Mouse (Mus musculus): ENCODE measurements around the gene Tnfaip1. TPM values are rescaled to one million over a fixed set of nuclear protein-coding genes. Genes with fewer than 3 reads are reported as not detected.

The Tnfaip1 gene
- total and polyA plus RNA-seq, 3 experiments: 19.5 to 44.9 (median 24.6) TPM

DNA sequence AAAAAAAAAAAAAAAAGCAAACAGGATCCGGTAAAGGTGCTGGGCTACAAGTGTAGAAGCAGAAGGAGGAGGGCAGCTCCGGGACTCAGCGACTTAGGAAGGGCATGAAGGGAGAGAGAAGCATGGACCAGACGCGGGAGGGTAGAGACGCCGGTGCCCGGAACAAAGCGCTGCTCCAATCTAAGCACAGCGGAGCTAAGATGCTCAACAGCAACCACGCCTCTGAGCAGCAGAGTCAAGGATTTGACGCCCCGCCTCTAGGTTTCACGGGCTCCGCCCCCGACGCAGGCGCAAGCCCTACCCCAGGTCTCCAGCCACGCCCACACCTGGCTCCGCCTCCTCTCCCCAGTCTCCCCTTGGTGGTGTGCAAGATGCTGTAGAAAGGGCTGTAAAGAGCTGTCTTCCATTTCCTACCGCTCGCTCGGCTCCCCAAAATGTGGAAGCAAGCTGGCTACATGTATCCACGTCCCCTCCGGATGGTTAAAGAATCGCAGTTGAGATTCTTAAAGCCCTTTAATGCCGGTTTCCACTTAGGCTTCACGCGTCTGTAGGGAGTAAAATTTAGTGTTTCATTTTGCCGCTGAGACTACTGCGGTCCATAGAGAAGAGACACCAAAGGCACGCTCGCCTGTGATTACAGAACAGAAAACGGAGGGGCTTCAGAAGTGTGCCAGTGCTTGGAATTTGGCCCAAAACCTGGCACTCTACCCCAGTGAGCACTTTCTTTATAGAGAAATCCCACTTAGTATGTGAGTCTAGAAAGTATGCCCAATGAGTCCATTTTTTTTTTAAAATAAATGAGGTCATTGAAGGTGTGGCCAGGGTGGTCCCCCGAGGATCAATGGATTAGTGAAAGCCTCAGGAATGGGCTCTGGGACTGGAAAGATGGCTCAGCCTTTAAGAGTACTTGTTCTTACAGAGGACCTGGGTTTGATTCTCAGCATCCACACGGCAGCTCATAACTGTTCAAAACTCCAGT, 38.3 kb downstream of the Tnfaip1 start, which contains the start of gene Sarm1 (continued):
- no peak for TF ChIP-seq EP300 (IDR thresholded peaks at IDR 0.05; ENCODE audit: low read length)
- no peak for TF ChIP-seq CHD1 (IDR thresholded peaks at IDR 0.05; ENCODE audit: low read depth, low read length)
- no peak for TF ChIP-seq ZKSCAN1 (IDR thresholded peaks at IDR 0.05; ENCODE audit: borderline replicate concordance, low read depth, low read length)
- TF ChIP-seq UBTF (IDR thresholded peaks at IDR 0.05; ENCODE audit: low read depth, low read length): peak; percentile 75; the same call in 1 of the 2 replicates
- TF ChIP-seq JUN (IDR thresholded peaks at IDR 0.05; ENCODE audit: insufficient read depth, low read depth, low read length): no peak; the same call in 1 of the 2 replicates
- TF ChIP-seq MAZ (IDR thresholded peaks at IDR 0.05; ENCODE audit: low read depth, low read length): no peak

GRCm38 (mm10) chr11:78497071-78497541, 39.0 kb downstream of the Tnfaip1 start:
- no peaks in the 10 kb centered on the region for H3K36me3 ChIP-seq (replicated peaks in 1 of 2; ENCODE audit: control insufficient read depth in 1 of 2, insufficient read depth in 1 of 2, low read length in 1 of 2)
- H3K9ac ChIP-seq (ENCODE audit: insufficient read depth, low read depth): peak overlapping the region; percentile 36
- H3K27me3 ChIP-seq (replicated peaks): peaks cover 47% of the 10 kb centered on the region
- H3K27ac ChIP-seq (ENCODE audit: insufficient read depth, low read depth): no peak overlapping the region
- no peaks in the 10 kb centered on the region for H3K9me3 ChIP-seq (replicated peaks; ENCODE audit: low read length)
- in situ Hi-C loops (cut with MboI; ENCODE audit: low pct_ligation_motif_present, low pct_unique_long_range_greater_than_20kb, low sequenced_read_pairs): loop anchor here (5.0 kb wide), 1 partner anchor 35 kb away; no protein-coding TSS in a partner anchor
- no peak for DNase-seq (ENCODE audit: extremely low read depth)
- peak overlapping the region; percentile 89 for H3K4me2 ChIP-seq (ENCODE audit: insufficient read depth, low read depth, poor library complexity, severe bottlenecking)
- H3K4me1 ChIP-seq (ENCODE audit: control insufficient read depth in 1 of 2, insufficient read depth in 2 of 2): peaks cover 5 to 12% of the 10 kb centered on the region in 2 experiments
- H3K4me3 ChIP-seq (replicated peaks in 1 of 3; ENCODE audit: low read depth in 2 of 3, low read length in 2 of 3, poor library complexity in 1 of 3): peak overlapping the region; percentile 51 to 73 (median 52)
- H3K79me2 ChIP-seq (replicated peaks; ENCODE audit: control insufficient read depth, extremely low read depth, insufficient read depth, poor library complexity, severe bottlenecking): no peaks in the 10 kb centered on the region
- TF ChIP-seq UBTF (IDR thresholded peaks at IDR 0.05; ENCODE audit: low read depth, low read length) (peak; percentile 79), MAZ (IDR thresholded peaks at IDR 0.05; ENCODE audit: low read depth, low read length) (no peak)
- dilution Hi-C loops (cut with MboI; ENCODE audit: extremely low pct_ligation_motif_present, extremely low pct_unique_long_range_greater_than_20kb, low sequenced_read_pairs): no loop called here

DNA sequence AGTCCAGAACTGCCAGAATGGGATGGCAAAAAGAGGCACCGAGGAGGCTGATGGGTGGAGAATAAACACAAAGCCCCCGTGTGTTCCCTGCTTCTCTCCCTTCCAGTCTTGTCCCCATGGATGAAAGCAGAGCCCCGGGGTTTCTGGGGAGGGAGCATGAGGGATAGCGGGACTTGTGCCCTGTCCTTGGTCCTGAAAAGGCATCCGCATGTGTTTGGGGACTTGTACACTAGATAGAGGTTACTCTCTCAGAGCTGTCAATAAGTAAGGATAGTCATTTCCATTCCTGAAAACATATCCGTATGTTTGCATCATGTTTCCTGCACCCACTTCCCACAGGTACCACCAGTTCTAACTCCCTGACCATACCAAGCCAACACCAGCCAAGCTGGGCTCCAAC, 40.2 kb downstream of the Tnfaip1 start:
- H3K36me3 ChIP-seq (replicated peaks in 1 of 2; ENCODE audit: control insufficient read depth in 1 of 2, insufficient read depth in 1 of 2, low read length in 1 of 2): no peaks in the 10 kb centered on the region
- no peak overlapping the region for H3K4me2 ChIP-seq (ENCODE audit: insufficient read depth, low read depth, poor library complexity, severe bottlenecking)
- TF ChIP-seq EP300 (IDR thresholded peaks at IDR 0.05; ENCODE audit: low read length) (no peak), MAX (IDR thresholded peaks at IDR 0.05; ENCODE audit: low read length) (0 out of 2 replicates have a peak, but pooled peaks have one; percentile 26), MXI1 (IDR thresholded peaks at IDR 0.05; ENCODE audit: low read depth, low read length) (peak; percentile 87; the same call in 1 of the 2 replicates), KAT2A (IDR thresholded peaks at IDR 0.05; ENCODE audit: insufficient replicate concordance, low read length) (no peak), SIN3A (IDR thresholded peaks at IDR 0.05; ENCODE audit: low read length) (peak; percentile 77)
- dilution Hi-C loops (cut with MboI; ENCODE audit: extremely low pct_ligation_motif_present, extremely low pct_unique_long_range_greater_than_20kb, low sequenced_read_pairs): no loop called here
- H3K79me2 ChIP-seq (replicated peaks; ENCODE audit: control insufficient read depth, extremely low read depth, insufficient read depth, poor library complexity, severe bottlenecking): no peaks in the 10 kb centered on the region
- no peak overlapping the region for H3K27ac ChIP-seq (ENCODE audit: insufficient read depth, low read depth)
- no peak for DNase-seq (ENCODE audit: extremely low read depth)
- no peak overlapping the region for H3K4me3 ChIP-seq (replicated peaks in 1 of 3; ENCODE audit: low read depth in 2 of 3, low read length in 2 of 3, poor library complexity in 1 of 3)
- H3K4me1 ChIP-seq (ENCODE audit: control insufficient read depth in 1 of 2, insufficient read depth in 2 of 2): peaks cover 6 to 12% of the 10 kb centered on the region in 2 experiments
- in situ Hi-C loops (cut with MboI; ENCODE audit: low pct_ligation_motif_present, low pct_unique_long_range_greater_than_20kb, low sequenced_read_pairs): loop anchor here (5.0 kb wide), 1 partner anchor 34 kb away; no protein-coding TSS in a partner anchor
- H3K9ac ChIP-seq (ENCODE audit: insufficient read depth, low read depth): no peak overlapping the region
- H3K27me3 ChIP-seq (replicated peaks): peaks cover 47% of the 10 kb centered on the region
- H3K9me3 ChIP-seq (replicated peaks; ENCODE audit: low read length): no peaks in the 10 kb centered on the region
